Mouse (Mus musculus): ENCODE measurements around the gene Gm2022.
"Not testable (repeated sequence)": the region's sequence is repeated elsewhere in the genome, so short reads cannot be mapped to it uniquely, and the experiment has no call there.

The Gm2022 gene

DNA sequence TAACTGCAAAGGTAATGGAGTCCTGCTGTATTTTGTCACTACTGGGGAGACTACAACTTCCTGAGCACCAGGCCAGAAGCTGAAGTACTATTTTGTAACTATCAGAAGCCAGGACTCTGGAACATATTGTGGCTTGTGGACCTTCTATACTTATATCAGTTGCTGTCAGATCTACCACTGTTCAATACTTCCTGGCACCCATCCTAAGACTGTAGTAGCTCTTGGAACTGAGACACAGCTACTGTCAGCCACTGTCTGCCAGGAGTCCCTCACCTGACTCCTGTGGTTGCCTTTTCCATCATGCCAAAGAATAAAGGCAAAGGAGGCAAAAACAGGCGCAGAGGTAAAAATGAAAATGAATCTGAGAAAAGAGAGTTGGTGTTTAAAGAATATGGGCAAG is at the start of gene Gm2022:
Gm2022 (plus strand) TSS at position 301 of the 400 bp plus-strand sequence.
- DNase-seq (ENCODE audit: low read depth): not testable (repeated sequence)

DNA sequence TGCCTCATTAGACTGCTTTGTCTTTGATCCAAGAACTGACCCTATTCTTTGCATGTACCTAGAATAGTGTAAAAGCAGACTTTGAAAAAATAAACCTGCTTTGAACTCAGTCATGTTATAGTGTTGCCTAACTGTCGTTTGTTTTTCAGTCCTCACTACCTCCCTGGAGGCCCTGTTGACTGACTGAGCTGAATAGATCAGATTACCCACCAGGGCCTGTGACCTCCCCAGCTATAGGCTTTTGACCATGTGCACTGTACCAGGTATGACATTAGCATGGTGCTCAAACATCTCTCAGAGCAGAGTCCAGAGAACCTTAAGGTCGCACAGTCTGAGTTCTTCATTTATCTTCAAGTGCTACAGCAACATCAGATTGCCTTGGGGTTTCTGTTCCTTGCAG is 44.5 kb upstream of the Gm2022 start:
- not testable (repeated sequence) for DNase-seq (ENCODE audit: low read depth)

DNA sequence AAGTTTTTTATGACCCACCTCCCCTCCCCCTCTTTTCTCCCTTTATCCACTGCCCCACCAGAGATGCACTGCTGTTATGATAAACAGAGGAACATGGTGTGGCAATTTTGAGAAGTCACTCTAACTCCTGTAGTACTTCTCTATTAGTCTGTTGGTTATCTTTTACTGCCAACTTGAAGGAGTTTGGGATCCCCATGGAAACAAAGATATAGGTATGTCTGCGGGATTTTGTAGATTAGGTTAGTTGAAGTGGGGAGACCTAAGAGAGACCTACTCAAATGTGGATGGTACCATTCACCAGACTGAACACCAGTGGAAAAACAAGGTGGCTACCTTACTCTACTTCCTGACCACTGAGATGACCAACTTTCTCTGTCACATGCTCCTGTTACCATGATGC is 39.1 kb upstream of the Gm2022 start:
- DNase-seq (ENCODE audit: low read depth): not testable (repeated sequence)

DNA sequence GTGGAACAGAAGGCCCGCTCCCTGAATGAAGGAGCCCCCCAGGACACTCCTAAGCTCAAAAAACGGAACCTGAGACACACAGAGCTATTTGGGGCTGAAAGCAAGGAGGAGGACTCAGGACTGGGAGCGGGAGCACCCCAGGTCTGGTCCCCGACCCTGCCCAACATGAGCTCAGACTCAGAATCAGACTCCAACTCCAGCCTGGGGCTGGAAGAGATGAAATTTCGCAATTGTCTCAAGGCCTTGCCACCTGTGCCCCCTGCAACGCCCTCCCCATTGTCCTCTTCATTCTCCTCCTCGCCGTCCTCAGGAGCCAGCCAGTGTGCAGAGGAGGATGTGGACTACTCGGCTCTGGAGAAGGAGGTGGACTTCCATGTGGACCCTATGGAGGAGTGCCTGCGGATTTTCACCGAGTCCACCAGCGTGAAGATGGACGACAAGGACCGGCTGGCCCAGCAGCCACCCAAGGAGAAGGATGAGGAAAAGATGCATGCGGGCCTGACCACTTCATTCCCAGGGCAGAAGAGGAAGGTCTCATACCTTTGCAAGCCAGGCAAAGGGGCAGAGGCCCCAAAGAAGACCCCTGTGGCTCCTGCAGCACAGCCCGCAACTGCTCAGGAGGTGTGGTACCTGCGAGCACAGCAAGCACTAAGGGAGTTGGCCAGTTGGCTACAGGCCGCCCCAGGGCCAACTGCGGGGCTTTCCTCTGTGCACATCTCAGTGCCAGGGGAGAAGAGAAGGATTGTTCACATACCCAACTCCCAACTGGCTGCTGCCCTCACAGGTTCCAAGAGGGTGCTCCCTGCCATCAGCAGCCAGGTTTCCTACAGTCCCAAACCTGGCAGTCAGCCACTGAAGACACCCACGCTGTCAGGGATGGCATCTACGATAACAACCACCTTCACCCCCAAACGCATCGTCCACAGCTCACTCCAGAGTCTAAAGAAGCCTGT is 33.2 kb upstream of the Gm2022 start:
- not testable (repeated sequence) for DNase-seq (ENCODE audit: low read depth)

GRCm38 (mm10) chr12:87863638-87864037 is 31.5 kb upstream of the Gm2022 start:
- DNase-seq (ENCODE audit: low read depth): not testable (repeated sequence)

DNA sequence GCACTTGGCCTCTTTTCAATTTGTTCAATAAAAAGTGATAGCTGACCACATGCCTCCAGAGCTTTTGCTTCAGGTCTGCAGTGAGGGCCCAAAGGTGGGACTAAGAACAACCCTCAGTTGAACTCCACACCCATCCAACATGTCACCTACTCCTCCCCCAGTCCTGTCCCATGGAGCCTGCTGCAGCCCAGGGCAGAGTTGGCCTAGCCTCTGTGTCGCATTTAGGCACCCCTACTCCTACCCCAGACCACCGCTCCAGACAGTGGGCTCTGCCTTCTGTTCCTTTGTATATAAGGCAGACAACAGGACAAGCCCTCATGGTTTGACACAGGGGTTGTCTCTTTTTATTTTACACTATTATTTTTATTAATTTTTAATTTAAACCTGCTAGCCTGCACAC is 31.1 kb upstream of the Gm2022 start:
- not testable (repeated sequence) for DNase-seq (ENCODE audit: low read depth)

DNA sequence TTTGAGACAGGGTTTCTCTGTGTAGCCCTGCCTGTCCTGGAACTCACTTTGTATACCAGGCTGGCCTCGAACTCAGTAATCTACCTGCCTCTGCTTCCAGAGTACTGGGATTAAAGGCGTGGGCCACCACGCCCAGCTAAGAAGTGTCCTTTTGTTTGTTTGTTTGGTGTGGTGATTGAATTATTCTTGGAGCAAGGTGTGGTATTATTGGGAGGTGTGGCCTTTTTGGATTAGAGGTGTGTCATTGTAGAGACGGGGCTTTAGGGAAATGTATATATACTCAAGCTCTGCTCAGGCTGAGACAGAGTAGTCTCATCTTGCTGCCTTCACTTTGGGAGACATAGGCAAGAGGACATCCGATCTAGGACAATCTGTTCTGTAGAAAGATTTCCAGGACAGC is 21.4 kb upstream of the Gm2022 start, which contains the start of gene Gm2016:
Gm2016 (plus strand) TSS at position 301 of the 400 bp plus-strand sequence.
- DNase-seq (ENCODE audit: low read depth): not testable (repeated sequence)

- DNase-seq (ENCODE audit: low read depth): not testable (repeated sequence)
Measured at GRCm38 (mm10) chr12:87919721-87920120, 24.6 kb downstream of the Gm2022 start, which contains the start of gene Gm2035. Gm2035 (minus strand) TSS chr12:87919857.
